Mouse (Mus musculus) liver, postnatal 0 days (tissue): ENCODE data around the gene Cd93. TPM values are rescaled to one million over a fixed set of nuclear protein-coding genes. Genes with fewer than 3 reads are reported as not detected.

Experiments used
- ATAC-seq: fragments of 200-750 bp; cut with Nextera tagmentation; 2 replicates; pipeline ENCODE4 v1.8.0; 2017; ENCODE audit warnings: mild to moderate bottlenecking, moderate library complexity
- DNase-seq: peaks from one replicate; pipeline ENCODE4 v3.0.0-alpha.2; 2016
- H3K27ac ChIP-seq: fragments of 300-500 bp; sonication (generic); 2 replicates; pipeline ENCODE4 v1.5.1; 2014; ENCODE audit warnings: antibody characterized with exemption, moderate library complexity, mild to moderate bottlenecking, low read depth
- H3K27me3 ChIP-seq: fragments of 300-500 bp; sonication (generic); 2 replicates; pipeline ENCODE4 v1.6.1; 2014; ENCODE audit warnings: low read length, control low read depth, mixed read lengths; ENCODE audit not compliant: insufficient read depth
- H3K36me3 ChIP-seq: fragments of 300-500 bp; sonication (generic); replicated peaks from 2 replicates; pipeline ENCODE4 v1.6.1; 2014; ENCODE audit warnings: mild to moderate bottlenecking, control low read depth, low read length, moderate library complexity, mixed read lengths; ENCODE audit not compliant: insufficient read depth
- H3K4me1 ChIP-seq: fragments of 300-500 bp; sonication (generic); 2 replicates; pipeline ENCODE4 v1.6.1; 2014; ENCODE audit warnings: antibody characterized with exemption, mild to moderate bottlenecking, control low read depth; ENCODE audit not compliant: insufficient read depth
- H3K4me2 ChIP-seq: fragments of 300-500 bp; sonication (generic); 2 replicates; pipeline ENCODE4 v1.6.1; 2014; ENCODE audit warnings: low read depth, mild to moderate bottlenecking, low read length, moderate library complexity, mixed read lengths
- H3K4me3 ChIP-seq: fragments of 300-500 bp; sonication (generic); 2 replicates; pipeline ENCODE4 v1.5.1; 2014; ENCODE audit warnings: low read depth, low read length
- H3K9ac ChIP-seq: fragments of 300-500 bp; sonication (generic); replicated peaks from 2 replicates; pipeline ENCODE4 v1.6.1; 2014; ENCODE audit warnings: mild to moderate bottlenecking, moderate library complexity
- H3K9me3 ChIP-seq: fragments of 300-500 bp; sonication (generic); 2 replicates; pipeline ENCODE4 v1.6.1; 2016; ENCODE audit warnings: mild to moderate bottlenecking, control low read depth, low read length, mixed read lengths
- CTCF ChIP-seq: sonication (generic); IDR thresholded peaks from 2 replicates; pipeline ENCODE4 v1.5.1; 2016; ENCODE audit warnings: antibody characterized with exemption, low read depth
- EP300 ChIP-seq: IDR thresholded peaks from 2 replicates; pipeline ENCODE4 v1.6.1; 2016; ENCODE audit warnings: antibody characterized with exemption, low read depth, mild to moderate bottlenecking
- WGBS: fragments of 180-500 bp; shearing (Covaris S2); extraction: QIAGEN DNeasy Blood & Tissue Kit; methylation state at CpG from one replicate; pipeline ENCODE4 v1.1.7; 2014; ENCODE audit not compliant: insufficient replicate concordance; 5-methylcytosine and 5-hydroxymethylcytosine counted together
- polyA plus RNA-seq: library from polyadenylated mRNA; unstranded; fragments of >200 nt; fragmentation: Nextera tagmentation; extraction: Ambion mirVana; gene quantifications from 2 replicates; pipeline ENCODE4 v1.2.1, GENCODE M21; 2015

The Cd93 gene
- polyA plus RNA-seq, 1 experiment from 2014 or later = 3.3 TPM

- H3K36me3 ChIP-seq = no peaks in the 10 kb centered on the region
- no peak for DNase-seq
- peak overlapping the region; percentile 45 for H3K4me3 ChIP-seq
- no peak for ATAC-seq
- H3K4me1 ChIP-seq = peaks cover 6% of the 10 kb centered on the region; the same call in 1 of the 2 replicates
- H3K9ac ChIP-seq = no peak overlapping the region
- no peaks in the 10 kb centered on the region for H3K9me3 ChIP-seq
- 33% methylated on average over 3 of the region's 3 CpGs for WGBS
- peak overlapping the region; percentile 62 for H3K4me2 ChIP-seq
- no peak overlapping the region for H3K27ac ChIP-seq
- TF ChIP-seq EP300 = no peak
- no peak for TF ChIP-seq CTCF
- no peaks in the 10 kb centered on the region for H3K27me3 ChIP-seq
Observed at GRCm38 (mm10) chr2:148439691-148440276, 3.6 kb downstream of the Cd93 start.

DNA sequence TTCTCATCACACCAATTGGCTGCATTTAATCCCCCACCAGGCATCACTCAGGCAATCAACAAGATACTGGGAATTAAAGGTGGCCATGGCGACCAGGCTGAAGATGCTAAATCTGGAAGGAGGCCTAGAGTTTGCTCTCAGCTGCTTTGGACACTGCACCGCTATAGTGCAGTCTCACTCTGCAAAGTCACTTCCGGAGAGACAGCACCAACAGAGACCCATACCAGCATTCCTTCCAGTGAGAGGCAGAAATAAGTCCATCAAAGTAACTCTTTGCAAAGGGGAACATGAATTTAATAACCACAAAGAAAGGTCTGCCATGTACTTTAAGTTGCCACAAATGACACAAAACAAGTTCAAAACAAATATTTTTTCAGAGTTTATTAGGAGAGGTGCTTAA lies 7.1 kb downstream of the Cd93 start:
- H3K27me3 ChIP-seq = no peaks in the 10 kb centered on the region
- H3K27ac ChIP-seq = no peak overlapping the region
- H3K4me2 ChIP-seq = no peak overlapping the region
- H3K9me3 ChIP-seq = no peaks in the 10 kb centered on the region
- DNase-seq = no peak
- H3K4me3 ChIP-seq = no peak overlapping the region
- 45% methylated on average over 3 of the region's 3 CpGs for WGBS
- H3K4me1 ChIP-seq = no peaks in the 10 kb centered on the region
- ATAC-seq = no peak
- H3K36me3 ChIP-seq = no peaks in the 10 kb centered on the region
- TF ChIP-seq CTCF = no peak
- TF ChIP-seq EP300 = no peak
- no peak overlapping the region for H3K9ac ChIP-seq

- Histone ChIP-seq H3K27me3 (no peaks in the 10 kb centered on the region), H3K4me1 (0 out of 2 replicates have a peak, but pooled peaks cover 4% of the 10 kb centered on the region), H3K4me3 (no peak overlapping the region), H3K9me3 (no peaks in the 10 kb centered on the region), H3K36me3 (no peaks in the 10 kb centered on the region), H3K9ac (no peak overlapping the region), H3K27ac (no peak overlapping the region), H3K4me2 (no peak overlapping the region)
- no peak for TF ChIP-seq EP300
- no peak for TF ChIP-seq CTCF
- DNase-seq = no peak
- ATAC-seq = no peak
- WGBS = 42% methylated on average over 2 of the region's 2 CpGs
Observed at GRCm38 (mm10) chr2:148432346-148432745, 11.0 kb downstream of the Cd93 start.

DNA sequence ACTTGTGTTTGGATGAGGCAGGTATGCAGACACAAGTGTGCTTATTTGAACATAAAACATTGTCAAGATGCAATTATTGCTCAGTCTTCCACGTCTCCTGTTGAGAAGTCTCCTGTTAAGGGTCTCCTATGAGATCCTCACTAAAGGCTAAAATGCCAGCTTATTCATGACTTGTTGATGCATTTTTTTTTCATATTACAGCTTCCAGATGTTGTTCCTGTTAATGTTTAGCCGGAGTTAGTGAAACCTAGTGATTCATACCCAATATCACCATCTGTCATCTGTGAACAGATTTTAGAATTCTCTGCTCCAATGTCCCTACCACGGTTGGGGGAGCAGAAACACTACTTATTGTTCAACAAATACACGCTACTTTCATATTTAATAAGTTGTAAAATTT lies 12.4 kb downstream of the Cd93 start:
- H3K9ac ChIP-seq = no peak overlapping the region
- H3K27ac ChIP-seq = no peak overlapping the region
- no peaks in the 10 kb centered on the region for H3K9me3 ChIP-seq
- DNase-seq (no peak), ATAC-seq (no peak)
- TF ChIP-seq EP300 (no peak), CTCF (no peak)
- no peaks in the 10 kb centered on the region for H3K36me3 ChIP-seq
- WGBS = 70% methylated on average over 4 of the region's 4 CpGs
- H3K4me1 ChIP-seq = peaks cover 4% of the 10 kb centered on the region; the same call in 1 of the 2 replicates
- H3K27me3 ChIP-seq = no peaks in the 10 kb centered on the region
- no peak overlapping the region for H3K4me3 ChIP-seq
- no peak overlapping the region for H3K4me2 ChIP-seq

DNA sequence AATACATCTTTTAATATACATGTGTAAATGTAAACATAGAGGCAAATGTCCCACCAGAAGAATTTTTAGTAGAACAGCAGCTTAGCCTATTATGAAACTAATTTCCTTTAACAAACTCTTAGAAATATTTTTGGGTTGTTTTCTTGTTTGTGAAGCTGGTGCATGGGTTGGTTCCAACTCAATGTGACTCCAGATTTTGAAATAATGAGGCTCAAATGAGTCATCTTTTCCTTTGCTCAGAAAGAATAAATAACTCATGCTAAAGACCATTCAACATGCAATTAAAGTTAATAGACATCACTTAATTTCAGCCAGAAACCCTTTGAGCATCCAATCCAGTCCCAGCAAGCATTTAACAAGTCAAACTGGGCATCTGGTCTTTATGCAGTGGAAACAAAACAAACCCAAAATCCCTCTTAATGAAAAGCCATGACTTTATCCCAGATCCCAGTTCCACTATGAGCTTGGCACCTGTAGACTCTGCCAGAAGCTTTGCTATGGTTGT lies 14.3 kb downstream of the Cd93 start:
- Histone ChIP-seq H3K4me1 (peaks cover 4% of the 10 kb centered on the region; the same call in 1 of the 2 replicates), H3K27me3 (no peaks in the 10 kb centered on the region), H3K9ac (no peak overlapping the region), H3K4me3 (no peak overlapping the region), H3K36me3 (no peaks in the 10 kb centered on the region), H3K27ac (no peak overlapping the region), H3K4me2 (no peak overlapping the region), H3K9me3 (no peaks in the 10 kb centered on the region)
- DNase-seq (no peak), ATAC-seq (no peak)
- TF ChIP-seq CTCF (no peak), EP300 (no peak)

- Histone ChIP-seq H3K9me3 (no peaks in the 10 kb centered on the region), H3K4me3 (no peak overlapping the region), H3K36me3 (no peaks in the 10 kb centered on the region), H3K9ac (no peak overlapping the region), H3K27me3 (no peaks in the 10 kb centered on the region), H3K27ac (no peak overlapping the region), H3K4me1 (peaks cover 4% of the 10 kb centered on the region; the same call in 1 of the 2 replicates), H3K4me2 (no peak overlapping the region)
- whole genome bisulfite sequencing = 61% methylated on average over 3 of the region's 3 CpGs
- TF ChIP-seq CTCF (no peak), EP300 (no peak)
- ATAC-seq = no peak
- no peak for DNase-seq
Observed at GRCm38 (mm10) chr2:148428523-148428922, 14.8 kb downstream of the Cd93 start.
